Mouse (Mus musculus) liver, embryonic 14.5 days (tissue): ENCODE results near the gene Cass4. TPM values are rescaled to one million over a fixed set of nuclear protein-coding genes. Genes with fewer than 3 reads are reported as not detected.

Experiments used
- ATAC-seq: fragments of 200-750 bp; cut with Nextera tagmentation; 2 replicates; pipeline ENCODE4 v1.8.0; 2017; ENCODE audit warnings: moderate number of reproducible peaks, mild to moderate bottlenecking, moderate library complexity; ENCODE audit not compliant: insufficient read depth
- DNase-seq, 3 experiments: peaks; one replicate each; pipeline ENCODE4 v3.0.0-alpha.2; 2012 to 2013; ENCODE audit warnings: low read depth in 3 of 3, low spot score in 3 of 3
- H3K27ac ChIP-seq: fragments of 300-500 bp; sonication (generic); 2 replicates; pipeline ENCODE4 v1.5.1; 2014; ENCODE audit warnings: moderate library complexity, mild to moderate bottlenecking, control low read depth, inconsistent platforms
- H3K27me3 ChIP-seq: fragments of 300-500 bp; sonication (generic); 2 replicates; pipeline ENCODE4 v1.6.1; 2014; ENCODE audit warnings: mild to moderate bottlenecking, low read length, moderate library complexity; ENCODE audit not compliant: control insufficient read depth, insufficient read depth
- H3K36me3 ChIP-seq: fragments of 300-500 bp; sonication (generic); replicated peaks from 2 replicates; pipeline ENCODE4 v1.6.1; 2014; ENCODE audit warnings: low read depth; ENCODE audit not compliant: control insufficient read depth, insufficient read depth
- H3K4me1 ChIP-seq, 2 experiments: fragments of 200-500 bp in 1 of 2; fragments of 300-500 bp in 1 of 2; sonication (generic) in 1 of 2; replicated peaks; 2 replicates each; pipeline ENCODE4 v1.6.1; 2012 to 2014; ENCODE audit warnings: antibody characterized with exemption in 1 of 2, inconsistent platforms in 1 of 2, low read length in 1 of 2; ENCODE audit not compliant: control insufficient read depth in 2 of 2, insufficient read depth in 2 of 2
- H3K4me2 ChIP-seq: fragments of 300-500 bp; sonication (generic); 2 replicates; pipeline ENCODE4 v1.6.1; 2014; ENCODE audit warnings: low read depth, mild to moderate bottlenecking, control low read depth, moderate library complexity
- H3K4me3 ChIP-seq, 2 experiments: fragments of 200-500 bp in 1 of 2; fragments of 300-500 bp in 1 of 2; sonication (generic) in 1 of 2; 2 replicates each; pipeline ENCODE4 v1.5.1; 2012 to 2014; ENCODE audit warnings: low read depth in 2 of 2, low read length in 2 of 2, mild to moderate bottlenecking in 2 of 2, control low read depth in 1 of 2, inconsistent platforms in 1 of 2, moderate library complexity in 1 of 2; ENCODE audit not compliant: insufficient read depth in 1 of 2
- H3K9ac ChIP-seq: fragments of 300-500 bp; sonication (generic); replicated peaks from 2 replicates; pipeline ENCODE4 v1.6.1; 2014; ENCODE audit warnings: mild to moderate bottlenecking, control low read depth, moderate library complexity
- H3K9me3 ChIP-seq: fragments of 300-500 bp; sonication (generic); 2 replicates; pipeline ENCODE4 v1.6.1; 2016; ENCODE audit warnings: low read length, mixed read lengths; ENCODE audit not compliant: control insufficient read depth
- CTCF ChIP-seq: IDR thresholded peaks from 2 replicates; pipeline ENCODE4 v1.5.1; 2016; ENCODE audit warnings: antibody characterized with exemption, low read depth, control low read depth
- EP300 ChIP-seq: IDR thresholded peaks from 2 replicates; pipeline ENCODE4 v1.6.1; 2016; ENCODE audit warnings: antibody characterized with exemption, low read depth
- WGBS: fragments of 180-500 bp; shearing (Covaris S2); extraction: QIAGEN DNeasy Blood & Tissue Kit; methylation state at CpG from one replicate; pipeline ENCODE4 v1.1.7; 2014; ENCODE audit not compliant: insufficient replicate concordance; 5-methylcytosine and 5-hydroxymethylcytosine counted together
- polyA plus RNA-seq, 2 experiments: library from polyadenylated mRNA; depleted of rRNA in 1 of 2; stranded (reverse) in 1 of 2; unstranded in 1 of 2; fragments of >200 nt; fragmentation: Nextera tagmentation in 1 of 2; extraction: Ambion mirVana in 1 of 2; gene quantifications; 2 replicates each; pipeline versions ENCODE4 v1.2.1 to v1.2.3; 2012 to 2014

Gene Cass4
- polyA plus RNA-seq, 2 experiments: 0.45 to 0.75 TPM

DNA sequence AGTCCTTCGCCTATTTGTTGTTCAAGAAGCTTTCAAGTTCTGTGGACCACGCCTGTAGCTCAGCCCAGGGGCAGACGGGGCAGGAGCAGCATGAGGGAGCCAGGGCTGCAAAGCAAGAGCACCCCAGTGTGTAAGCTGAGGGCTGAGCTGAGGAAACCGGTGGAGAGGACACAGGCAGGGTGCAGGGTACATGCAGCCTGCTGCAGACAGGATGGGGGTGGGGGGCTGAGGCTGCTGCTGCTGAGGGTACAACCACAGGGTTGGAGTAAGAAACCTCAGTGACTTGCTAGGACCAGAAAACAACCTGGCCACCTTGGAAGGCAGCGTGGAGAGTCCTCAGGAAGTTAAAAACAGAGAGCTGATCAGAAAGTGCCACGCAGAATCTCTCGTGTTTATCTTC, 86.7 kb downstream of the Cass4 start:
- Histone ChIP-seq H3K27me3 (no peaks in the 10 kb centered on the region), H3K4me2 (no peak overlapping the region), H3K36me3 (no peaks in the 10 kb centered on the region), H3K4me3 (no peak overlapping the region), H3K9me3 (no peaks in the 10 kb centered on the region), H3K9ac (no peak overlapping the region), H3K27ac (no peak overlapping the region), H3K4me1 (no peaks in the 10 kb centered on the region)
- DNase-seq (no peak), ATAC-seq (no peak)
- WGBS: 39% methylated on average over 7 of the region's 7 CpGs
- TF ChIP-seq CTCF (no peak), EP300 (no peak)

- Histone ChIP-seq H3K4me3 (no peak overlapping the region), H3K4me1 (no peaks in the 10 kb centered on the region), H3K4me2 (no peak overlapping the region), H3K36me3 (no peaks in the 10 kb centered on the region), H3K27ac (no peak overlapping the region), H3K9me3 (no peaks in the 10 kb centered on the region), H3K9ac (no peak overlapping the region), H3K27me3 (no peaks in the 10 kb centered on the region)
- no peak for TF ChIP-seq CTCF
- no peak for ATAC-seq
- no peak for DNase-seq
- 45% methylated on average over 16 of the region's 16 CpGs for WGBS
Measured at GRCm38 (mm10) chr2:172481654-172482385, 88.2 kb downstream of the Cass4 start.

Other genes with a start within 250 kb of the Cass4 start
- gene Mc3r, start 145.3 kb upstream of the Cass4 start, polyA plus RNA-seq (2012; rRNA removed): not detected in 2 replicates
- gene Mc3r, start 145.3 kb upstream of the Cass4 start, polyA plus RNA-seq (2014; fragmentation: Nextera tagmentation; extraction: Ambion mirVana): not detected in 2 replicates
- gene Fam210b, start 48.2 kb upstream of the Cass4 start, polyA plus RNA-seq (2012; rRNA removed): 44.5 and 61.2 TPM in 2 replicates
- gene Fam210b, start 48.2 kb upstream of the Cass4 start, polyA plus RNA-seq (2014; fragmentation: Nextera tagmentation; extraction: Ambion mirVana): 107 and 109 TPM in 2 replicates
- gene Aurka, start 23.3 kb upstream of the Cass4 start, polyA plus RNA-seq (2012; rRNA removed): 60.1 and 64.4 TPM in 2 replicates
- 131 and 142 TPM in 2 replicates for gene Aurka, start 23.3 kb upstream of the Cass4 start, polyA plus RNA-seq (2014; fragmentation: Nextera tagmentation; extraction: Ambion mirVana)
- gene Cstf1, start 23.1 kb upstream of the Cass4 start, polyA plus RNA-seq (2012; rRNA removed): 22.9 and 24.0 TPM in 2 replicates
- gene Cstf1, start 23.1 kb upstream of the Cass4 start, polyA plus RNA-seq (2014; fragmentation: Nextera tagmentation; extraction: Ambion mirVana): 23.9 and 25.5 TPM in 2 replicates
- gene Rtf2, start 46.8 kb downstream of the Cass4 start, polyA plus RNA-seq (2012; rRNA removed): 17.7 and 22.5 TPM in 2 replicates
- 39.7 and 42.4 TPM in 2 replicates for gene Rtf2, start 46.8 kb downstream of the Cass4 start, polyA plus RNA-seq (2014; fragmentation: Nextera tagmentation; extraction: Ambion mirVana)
- not detected in 2 replicates for gene Gcnt7, start 64.8 kb downstream of the Cass4 start, polyA plus RNA-seq (2012; rRNA removed)
- 0.24 and 0.42 TPM in 2 replicates for gene Gcnt7, start 64.8 kb downstream of the Cass4 start, polyA plus RNA-seq (2014; fragmentation: Nextera tagmentation; extraction: Ambion mirVana)
- gene Fam209, start 78.7 kb downstream of the Cass4 start, polyA plus RNA-seq (2012; rRNA removed): 0.08 and 0.12 TPM in 2 replicates
- gene Fam209, start 78.7 kb downstream of the Cass4 start, polyA plus RNA-seq (2014; fragmentation: Nextera tagmentation; extraction: Ambion mirVana): not detected in 2 replicates
- gene Tfap2c, start 155.8 kb downstream of the Cass4 start, polyA plus RNA-seq (2012; rRNA removed): 0.01 TPM in 1 of 2 replicates, not detected in the other
- not detected in 2 replicates for gene Tfap2c, start 155.8 kb downstream of the Cass4 start, polyA plus RNA-seq (2014; fragmentation: Nextera tagmentation; extraction: Ambion mirVana)